Mouse (Mus musculus): Measurements from ENCODE around the gene Klk9. TPM values are rescaled to one million over a fixed set of nuclear protein-coding genes. Genes with fewer than 3 reads are reported as not detected.

The Klk9 gene
- 0.09 TPM in 1 of 2 replicates, not detected in the other for polyA plus RNA-seq (2012; rRNA removed)

DNA sequence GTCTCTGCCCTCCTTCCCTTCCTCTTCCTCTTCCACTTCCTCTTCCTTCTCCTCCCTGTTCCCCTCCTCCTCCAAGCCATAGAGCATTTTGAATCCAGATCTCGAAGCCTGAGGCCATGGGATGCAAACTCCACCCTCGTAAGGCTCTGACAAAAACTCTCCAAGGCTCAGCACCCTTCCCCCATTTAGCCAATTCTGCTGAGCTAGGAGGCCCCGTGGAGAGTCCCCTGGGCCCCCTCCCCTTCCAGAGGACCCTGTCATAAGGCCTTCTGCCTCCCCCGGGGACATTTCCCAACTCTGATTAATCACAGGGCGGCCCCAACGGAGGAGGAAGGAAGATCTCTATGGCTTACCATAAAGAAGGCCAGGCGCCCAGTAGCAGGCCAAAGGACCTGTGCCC lies at the start of gene Klk9:
Klk9 (plus strand) TSS at position 301 of the 400 bp plus-strand sequence.

DNA sequence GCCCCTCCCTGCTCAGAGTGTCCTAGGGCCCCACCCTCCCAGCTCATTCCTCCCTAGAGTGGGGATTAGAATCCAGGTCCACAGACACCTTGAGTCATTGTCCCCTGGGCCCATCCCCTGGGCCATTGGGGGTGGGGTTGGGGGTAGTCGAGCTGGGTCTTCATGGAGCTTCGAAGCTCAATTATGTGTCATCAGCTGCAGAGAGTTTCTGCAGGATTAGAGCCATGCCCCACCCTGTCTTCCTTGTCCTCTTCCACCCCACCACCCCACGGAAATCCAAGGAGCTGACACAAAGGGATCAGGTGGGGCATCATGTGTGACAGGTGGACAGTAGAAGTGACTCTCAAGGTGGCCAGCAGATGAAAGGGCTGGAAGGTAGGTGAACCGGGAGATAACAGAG lies 23.1 kb upstream of the Klk9 start, which contains the start of gene Klk12:
Klk12 (plus strand) TSS at position 301 of the 400 bp plus-strand sequence.

DNA sequence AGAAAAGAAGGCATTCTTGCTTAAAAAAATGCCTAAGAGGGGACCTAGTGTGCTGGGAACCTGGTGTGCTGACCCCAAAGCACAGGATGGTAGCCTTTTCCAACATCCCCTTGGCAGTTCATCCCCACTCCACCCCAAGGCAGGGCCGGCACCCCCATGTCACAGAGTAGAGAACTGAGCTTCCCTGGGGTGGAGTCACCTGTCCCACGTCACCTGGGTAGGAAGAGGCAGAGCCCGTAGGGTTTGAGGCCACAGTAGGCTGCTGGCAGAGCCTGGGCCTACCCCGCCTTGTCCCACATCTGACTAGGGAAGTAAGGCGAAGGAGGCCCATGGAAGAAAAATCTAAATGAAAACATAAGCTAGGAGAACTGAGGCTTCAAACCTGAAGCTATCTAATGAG lies 17.3 kb upstream of the Klk9 start, which contains the start of gene Klk11:
Klk11 (plus strand) TSS at position 241 of the 400 bp plus-strand sequence.

GRCm38 (mm10) chr7:43780746-43781145 lies 10.9 kb upstream of the Klk9 start, which contains the start of gene Klk10:
Gene Klk10 (plus strand): TSS chr7:43781035.

DNA sequence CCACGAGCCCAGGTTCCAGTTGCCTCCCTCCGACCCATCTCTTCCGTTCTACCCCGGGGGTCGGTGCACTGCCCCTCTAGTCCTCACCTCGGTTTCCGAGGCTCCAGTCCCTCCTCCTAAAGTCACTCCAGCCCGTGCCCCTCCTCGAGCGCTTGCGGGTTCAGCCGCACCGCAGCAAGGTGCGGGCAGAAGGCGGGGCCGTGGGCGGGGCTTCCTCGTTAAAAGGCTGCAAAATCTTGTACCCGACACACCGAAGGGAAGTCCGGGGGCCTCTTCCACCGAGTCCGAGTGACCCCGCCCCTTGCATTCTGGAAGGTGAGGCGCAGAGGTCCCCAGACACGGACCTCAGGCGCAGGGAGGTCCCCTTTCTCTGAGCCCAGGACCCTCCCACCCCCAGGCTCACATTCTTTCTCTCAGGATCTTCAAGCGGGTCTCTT lies 5.7 kb downstream of the Klk9 start, which contains the start of gene Klk8:
Klk8 (plus strand) TSS at position 245 of the 437 bp plus-strand sequence.

DNA sequence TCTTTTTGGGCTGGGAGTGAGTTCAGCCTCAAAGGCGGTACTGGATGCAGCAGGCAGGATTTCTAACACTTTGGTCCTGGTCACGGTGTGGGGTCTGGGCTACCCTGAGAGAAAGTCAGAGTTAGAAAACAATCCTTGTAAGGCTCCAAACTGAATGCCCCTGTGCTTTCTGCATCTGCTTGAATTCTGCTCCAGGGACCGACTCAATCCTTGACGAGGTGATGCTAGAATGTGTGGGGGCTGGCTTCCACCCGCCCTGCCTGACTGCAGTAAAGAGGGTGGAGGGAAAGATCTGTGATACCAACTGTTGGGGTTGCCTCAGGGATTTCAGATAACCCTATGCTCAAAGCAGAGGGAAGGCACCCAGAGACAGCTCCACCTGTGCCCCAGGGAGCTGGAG lies 19.3 kb downstream of the Klk9 start, which contains the start of gene Klk7:
Klk7 (plus strand) TSS at position 301 of the 400 bp plus-strand sequence.

DNA sequence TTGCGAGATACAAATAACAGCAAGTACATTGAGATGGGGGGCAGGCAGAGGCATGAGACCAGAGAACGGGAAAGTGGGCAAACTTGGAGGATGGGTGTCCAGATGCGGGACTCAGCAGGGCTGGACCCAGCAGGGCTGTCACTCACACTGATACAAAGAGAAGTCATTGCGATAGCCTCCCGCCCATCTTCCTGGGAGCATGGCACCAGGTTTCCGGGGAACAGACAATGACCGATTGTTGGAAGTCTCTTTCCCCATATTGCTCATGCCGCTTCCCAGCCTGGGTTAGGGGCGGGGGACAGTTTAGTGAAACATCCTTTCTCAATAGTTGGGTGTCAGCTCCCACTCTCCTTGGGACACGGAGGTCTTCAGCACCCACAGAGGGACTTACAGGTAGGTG lies 32.5 kb downstream of the Klk9 start, which contains the start of gene Klk6:
Klk6 (plus strand) TSS at position 301 of the 400 bp plus-strand sequence.

DNA sequence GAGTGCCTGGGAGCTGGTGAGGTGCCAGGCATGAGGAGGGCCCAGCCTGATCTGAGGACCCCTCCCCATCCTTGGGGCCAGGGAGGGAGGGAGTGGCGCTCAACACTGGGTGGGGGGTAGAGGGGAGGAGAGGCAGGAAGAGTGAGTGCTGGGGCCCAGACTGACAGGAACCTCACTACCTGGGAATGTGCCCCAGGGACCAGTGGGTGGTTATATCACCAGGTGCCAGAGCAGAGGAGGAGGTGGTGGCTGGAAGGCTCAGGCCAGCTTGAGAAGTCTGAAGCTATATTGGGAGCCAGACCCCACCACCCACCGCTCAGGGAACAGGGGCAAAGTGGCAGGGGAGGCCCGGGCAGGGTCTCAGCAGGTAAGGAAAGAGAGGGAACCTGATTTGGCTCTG lies 50.0 kb downstream of the Klk9 start, which contains the start of gene Klk5:
Klk5 (plus strand) TSS at position 271 of the 400 bp plus-strand sequence.

Other genes with a start within 250 kb of the Klk9 start
- 1.4 and 1.5 TPM in 2 replicates for gene Cd33, start 247.5 kb upstream of the Klk9 start, polyA plus RNA-seq (2012; rRNA removed)
- 9.2 and 13.1 TPM in 2 replicates for gene Zfp658, start 229.6 kb upstream of the Klk9 start, polyA plus RNA-seq (2012; rRNA removed)
- 5.6 and 7.6 TPM in 2 replicates for gene Zfp719, start 212.3 kb upstream of the Klk9 start, polyA plus RNA-seq (2012; rRNA removed)
- gene Zfp819, start 184.7 kb upstream of the Klk9 start, polyA plus RNA-seq (2012; rRNA removed) = 0.29 and 0.45 TPM in 2 replicates
- 0.04 TPM in 1 of 2 replicates, not detected in the other for gene Ceacam18, start 157.2 kb upstream of the Klk9 start, polyA plus RNA-seq (2012; rRNA removed)
- 0.37 and 0.43 TPM in 2 replicates for gene Siglece, start 131.7 kb upstream of the Klk9 start, polyA plus RNA-seq (2012; rRNA removed)
- 20.2 and 24.4 TPM in 2 replicates for gene Ctu1, start 119.9 kb upstream of the Klk9 start, polyA plus RNA-seq (2012; rRNA removed)
- gene Klk14, start 101.5 kb upstream of the Klk9 start, polyA plus RNA-seq (2012; rRNA removed) = 0.10 and 0.16 TPM in 2 replicates
- gene Klk13, start 79.3 kb upstream of the Klk9 start, polyA plus RNA-seq (2012; rRNA removed) = 0.09 TPM in 1 of 2 replicates, not detected in the other
- gene Klk12, start 23.0 kb upstream of the Klk9 start, polyA plus RNA-seq (2012; rRNA removed) = not detected in 2 replicates
- gene Klk11, start 17.3 kb upstream of the Klk9 start, polyA plus RNA-seq (2012; rRNA removed) = 0.23 TPM in 1 of 2 replicates, not detected in the other
- gene Klk10, start 10.9 kb upstream of the Klk9 start, polyA plus RNA-seq (2012; rRNA removed) = 0.15 and 0.91 TPM in 2 replicates
- gene Klk8, start 5.7 kb downstream of the Klk9 start, polyA plus RNA-seq (2012; rRNA removed) = 5.6 and 7.1 TPM in 2 replicates
- 0.04 and 0.05 TPM in 2 replicates for gene Klk7, start 19.4 kb downstream of the Klk9 start, polyA plus RNA-seq (2012; rRNA removed)
- not detected in 2 replicates for gene Klk6, start 32.6 kb downstream of the Klk9 start, polyA plus RNA-seq (2012; rRNA removed)
- not detected in 2 replicates for gene Klk5, start 50.1 kb downstream of the Klk9 start, polyA plus RNA-seq (2012; rRNA removed)
- gene Klk4, start 89.3 kb downstream of the Klk9 start, polyA plus RNA-seq (2012; rRNA removed) = 0.33 and 0.58 TPM in 2 replicates
- not detected in 2 replicates for gene Klk15, start 141.8 kb downstream of the Klk9 start, polyA plus RNA-seq (2012; rRNA removed)
- not detected in 2 replicates for gene Klk1b8, start 158.8 kb downstream of the Klk9 start, polyA plus RNA-seq (2012; rRNA removed)
- gene Klk1b1, start 174.9 kb downstream of the Klk9 start, polyA plus RNA-seq (2012; rRNA removed) = not detected in 2 replicates
- gene Klk1b9, start 184.2 kb downstream of the Klk9 start, polyA plus RNA-seq (2012; rRNA removed) = not detected in 2 replicates
- not detected in 2 replicates for gene Klk1b11, start 204.0 kb downstream of the Klk9 start, polyA plus RNA-seq (2012; rRNA removed)
- gene Klk1b26, start 220.3 kb downstream of the Klk9 start, polyA plus RNA-seq (2012; rRNA removed) = 0.06 TPM in 1 of 2 replicates, not detected in the other

All from central nervous system, embryonic 14 days (tissue).